Mouse (Mus musculus): ENCODE measurements around the gene Olfr523. TPM values are rescaled to one million over a fixed set of nuclear protein-coding genes. Genes with fewer than 3 reads are reported as not detected.

Olfr523 gene
- total RNA-seq, 2 experiments from 2014 or later = not detected

DNA sequence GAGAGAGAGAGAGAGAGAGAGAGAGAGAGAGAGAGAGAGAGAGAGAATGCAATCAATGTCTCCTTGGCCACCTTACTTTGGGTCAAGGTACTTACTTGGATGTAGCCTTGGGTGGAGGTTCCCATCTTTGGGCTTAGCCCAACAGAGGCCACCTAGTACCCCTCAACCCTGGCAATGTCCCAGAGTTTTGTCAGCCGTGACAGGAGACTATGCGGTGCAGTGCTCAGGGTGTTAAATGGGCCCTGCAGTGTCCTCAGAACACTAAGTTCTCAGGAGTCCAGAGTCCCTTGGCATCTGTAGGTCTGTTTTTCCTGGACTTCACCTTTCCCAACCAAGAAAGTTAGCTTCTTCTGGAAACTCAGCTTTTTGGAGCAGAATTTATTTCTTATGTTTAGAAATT lies 6.2 kb downstream of the Olfr523 start:
- DNase-seq (ENCODE audit: low spot score in 2 of 2) = no peak

DNA sequence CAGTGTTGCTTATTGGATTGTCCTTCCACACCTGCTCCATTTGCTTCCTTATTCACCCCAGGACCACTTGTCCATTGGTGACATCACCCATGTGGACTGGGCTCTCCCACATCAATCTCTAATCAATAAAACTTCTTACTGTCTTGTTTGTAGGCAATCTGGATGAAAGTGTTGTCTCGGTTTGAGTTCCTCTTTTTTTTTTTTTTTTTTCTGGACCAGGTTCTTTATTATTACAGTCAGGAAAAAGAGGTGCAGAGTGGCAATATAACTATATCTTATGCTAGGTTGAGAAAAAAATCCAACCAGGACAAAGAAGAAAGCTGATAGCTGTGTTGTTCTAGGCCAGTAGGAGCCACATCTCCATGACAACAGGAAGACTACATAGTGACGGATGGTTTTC lies 7.7 kb downstream of the Olfr523 start:
- no peak for DNase-seq (ENCODE audit: low spot score in 2 of 2)

DNA sequence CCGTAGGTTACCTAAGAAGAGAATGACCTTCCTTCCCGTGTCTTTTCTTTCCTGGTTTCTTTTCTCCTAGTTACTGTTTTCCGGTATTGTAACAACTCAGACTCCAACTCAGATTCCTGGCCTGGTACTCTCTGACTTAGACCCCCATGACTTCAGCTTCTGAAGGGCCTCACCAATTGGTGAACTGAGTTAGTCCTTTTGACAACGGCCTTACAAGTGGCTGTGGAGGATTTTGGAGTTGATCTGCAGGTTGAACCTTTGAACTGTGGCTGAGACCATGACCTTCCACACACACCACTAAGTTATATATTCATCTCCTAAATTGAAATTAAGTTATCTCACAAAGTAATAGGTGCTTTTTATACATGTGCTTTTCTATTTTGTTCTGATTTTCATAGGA lies 11.2 kb downstream of the Olfr523 start:
- no peak for DNase-seq (ENCODE audit: low spot score in 2 of 2)

DNA sequence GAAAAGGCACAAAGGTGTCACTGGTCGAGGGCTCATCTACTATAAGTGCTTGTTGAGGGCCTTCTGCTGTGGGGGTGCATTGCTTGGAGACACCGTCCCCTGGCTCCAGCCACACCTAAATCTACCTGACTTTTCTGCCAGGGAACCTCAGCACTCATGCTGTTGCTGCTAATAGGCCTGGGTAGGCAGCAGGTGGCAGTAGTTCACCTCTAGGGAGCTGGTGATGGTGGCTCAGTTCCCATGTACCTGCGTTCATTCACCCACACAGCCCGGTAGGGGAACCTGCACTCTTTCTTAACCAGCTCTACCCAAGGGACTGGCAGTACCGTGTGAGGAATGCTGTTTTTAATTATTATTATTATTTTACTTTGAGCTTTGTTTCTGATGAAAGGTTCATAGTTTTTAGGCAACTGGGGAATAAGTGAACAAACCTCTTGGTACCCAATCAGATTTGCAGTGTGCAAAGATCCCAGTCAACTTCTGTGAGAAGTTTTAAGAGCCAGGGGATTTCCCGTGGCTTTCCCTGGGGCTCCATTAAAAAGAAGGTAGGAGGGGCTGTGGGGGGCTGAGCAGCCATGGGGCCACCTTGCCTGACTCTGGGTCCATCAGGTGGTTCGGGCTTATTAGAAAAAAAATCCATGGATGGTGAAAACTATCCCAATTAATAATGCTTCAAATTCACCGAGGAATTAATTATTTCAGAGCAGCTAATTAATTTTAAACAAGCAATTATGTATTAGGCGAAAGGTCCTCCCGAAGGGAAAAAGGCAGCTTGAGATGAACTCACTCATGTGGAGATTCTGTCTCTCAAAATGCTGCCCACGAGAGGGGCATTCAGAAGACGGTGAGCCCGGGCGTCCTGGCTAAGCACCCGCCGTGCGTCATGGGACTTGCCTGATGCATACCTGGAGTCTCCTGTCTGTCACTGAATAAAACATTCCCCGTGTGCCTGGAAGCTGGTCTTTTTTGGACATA lies 13.9 kb downstream of the Olfr523 start:
- DNase-seq (ENCODE audit: low spot score in 2 of 2) = no peak

DNA sequence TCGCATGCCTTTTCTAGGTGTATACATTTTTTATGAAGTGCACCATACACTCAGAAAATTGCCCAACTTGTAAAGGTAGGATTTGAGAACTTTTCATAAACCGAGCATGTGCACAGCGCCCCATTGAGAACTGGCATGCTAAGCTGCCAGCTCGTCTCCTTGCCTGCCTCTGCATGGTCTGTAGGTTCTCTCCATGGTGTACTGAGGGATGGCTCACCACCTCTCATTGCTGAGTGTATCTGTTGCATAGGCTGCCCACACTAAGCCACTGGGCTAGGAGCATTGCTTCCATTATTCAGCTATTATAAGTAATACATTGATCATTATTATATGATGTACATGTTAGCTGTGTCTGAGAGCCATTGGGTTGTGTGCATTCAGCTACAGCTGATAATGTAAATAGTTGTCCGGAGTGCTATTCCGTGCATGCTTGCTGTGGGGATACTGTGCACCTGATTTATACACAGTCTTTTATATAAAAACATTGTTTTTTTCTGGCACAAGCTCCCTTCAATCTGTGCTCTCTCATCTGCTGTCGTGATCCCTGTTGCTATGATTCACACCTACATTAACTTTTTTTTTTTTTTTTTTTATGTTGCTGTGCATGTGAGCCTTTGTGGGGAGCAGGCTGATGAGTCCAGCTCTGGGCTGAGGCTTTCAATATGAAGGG lies 14.8 kb downstream of the Olfr523 start:
- no peak for DNase-seq (ENCODE audit: low spot score in 2 of 2)

DNA sequence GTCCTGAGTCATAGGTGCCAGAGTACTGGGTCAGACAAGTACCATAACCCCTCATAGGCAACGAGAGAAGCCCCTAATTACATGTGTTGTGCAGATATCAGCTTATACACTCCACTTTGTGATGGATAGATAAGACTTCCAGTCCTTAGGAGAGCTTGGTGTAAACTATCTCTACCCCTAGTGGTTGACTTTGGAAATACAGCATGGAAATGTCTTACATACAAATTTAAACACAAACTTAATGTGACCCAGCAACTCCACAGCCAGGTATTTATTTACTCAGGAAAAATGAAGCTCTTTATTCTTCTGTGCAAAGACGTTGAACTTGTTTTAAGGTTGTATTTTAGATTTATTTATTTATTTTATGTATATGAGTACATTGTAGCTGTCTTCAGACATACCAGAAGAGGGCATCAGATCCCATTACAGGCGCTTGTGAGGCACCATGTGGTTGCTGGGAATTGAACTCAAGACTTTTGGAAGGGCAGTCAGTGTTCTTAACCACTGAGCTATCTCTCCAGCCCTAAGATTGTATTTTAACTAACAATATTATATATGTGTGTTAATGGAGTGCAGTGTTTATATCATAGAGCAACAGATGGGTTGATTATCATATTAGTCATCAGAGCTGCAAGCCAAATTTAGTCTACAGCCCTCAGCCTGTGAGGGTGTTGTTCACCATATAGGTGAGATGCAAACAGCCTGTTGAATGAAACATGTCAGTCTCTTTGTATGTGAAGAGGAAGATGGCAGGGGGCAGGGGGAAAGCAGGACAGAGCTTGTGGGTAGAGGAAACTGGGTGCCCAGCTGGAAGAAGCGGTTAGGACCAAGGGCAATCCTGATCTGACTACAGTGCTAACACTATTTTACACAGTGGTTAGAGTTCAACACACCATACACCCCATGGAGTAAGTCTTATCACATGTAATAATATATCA lies 15.6 kb downstream of the Olfr523 start:
- DNase-seq (ENCODE audit: low spot score in 2 of 2) = no peak

DNA sequence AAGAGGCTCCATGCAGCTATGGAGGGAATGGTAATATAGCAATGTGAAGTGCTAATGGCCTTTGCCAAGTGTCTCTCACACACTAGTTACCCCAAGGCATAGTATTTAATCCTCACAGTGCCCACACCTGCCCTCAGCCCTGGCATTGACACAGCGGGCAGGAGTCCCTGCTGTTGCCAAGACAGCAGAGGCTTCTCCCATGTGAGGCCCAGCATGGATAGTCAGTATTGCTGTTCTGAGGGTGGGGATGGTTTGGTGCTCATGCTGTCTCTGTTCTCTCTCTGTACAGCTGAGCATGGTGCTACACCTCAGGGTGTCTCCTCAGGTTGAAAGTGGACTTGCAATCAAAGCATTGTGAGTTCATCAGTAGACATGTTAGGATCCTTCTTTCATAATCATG lies 17.4 kb downstream of the Olfr523 start:
- no peak for DNase-seq (ENCODE audit: low spot score in 2 of 2)

DNA sequence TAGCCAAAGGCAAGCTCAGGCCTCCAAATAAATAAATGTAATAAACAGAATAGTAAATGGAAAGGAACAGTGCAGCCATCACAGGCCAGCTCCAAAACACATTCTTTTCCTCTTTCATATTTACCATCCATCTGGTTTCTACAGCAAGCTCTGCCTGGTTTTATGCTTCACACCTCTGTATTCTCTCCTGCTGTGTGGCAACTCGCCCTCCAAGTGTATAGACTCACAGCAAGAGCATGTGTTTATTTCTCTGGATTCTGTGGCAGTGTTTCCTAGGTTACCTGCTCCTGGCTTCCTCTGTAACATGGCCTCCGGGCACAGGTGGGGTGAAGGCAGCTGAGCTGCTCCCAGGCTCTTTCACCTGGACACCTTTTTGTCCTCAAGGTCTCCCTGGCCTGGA lies 19.4 kb downstream of the Olfr523 start:
- DNase-seq (ENCODE audit: low spot score in 2 of 2) = no peak

DNA sequence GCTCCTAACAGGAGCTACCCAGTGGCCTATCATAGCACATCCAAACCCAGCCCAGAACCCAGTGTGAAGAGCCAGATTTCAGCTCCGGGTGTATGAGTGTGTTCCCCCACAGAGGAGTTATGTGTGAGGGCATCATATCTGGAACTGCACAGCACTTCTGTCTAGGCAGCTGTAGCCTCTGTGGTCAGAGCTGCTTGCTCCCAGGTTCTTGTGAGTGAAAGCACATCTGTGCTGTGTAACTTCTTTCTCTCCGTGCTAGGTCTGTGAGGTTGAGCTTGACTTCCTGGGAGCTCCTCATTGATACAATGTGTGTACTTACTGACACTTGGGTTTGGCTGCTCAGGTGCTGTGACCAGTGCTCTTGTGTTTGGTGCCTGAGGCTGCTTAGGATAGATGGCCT lies 19.8 kb downstream of the Olfr523 start:
- no peak for DNase-seq (ENCODE audit: low spot score in 2 of 2)

DNA sequence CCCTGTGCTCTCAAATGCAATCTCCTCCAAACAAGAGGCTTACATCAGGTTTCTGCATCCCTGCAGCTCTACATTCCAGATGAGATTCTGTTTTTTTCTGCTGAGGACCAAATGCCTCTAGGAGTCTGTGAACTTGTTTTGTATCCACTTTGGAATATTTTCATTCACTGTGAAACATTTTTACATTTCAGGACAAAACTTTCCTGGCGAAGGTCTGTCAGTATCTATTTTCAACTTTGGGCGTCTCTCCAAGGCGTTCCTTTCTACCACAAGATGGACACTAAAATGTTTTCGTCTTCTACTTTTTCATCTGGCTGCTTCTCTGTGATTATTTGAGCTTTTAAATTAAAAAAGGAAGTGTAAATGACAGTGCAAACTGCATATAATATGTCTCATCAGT lies 21.0 kb downstream of the Olfr523 start:
- no peak for DNase-seq (ENCODE audit: low spot score in 2 of 2)

DNA sequence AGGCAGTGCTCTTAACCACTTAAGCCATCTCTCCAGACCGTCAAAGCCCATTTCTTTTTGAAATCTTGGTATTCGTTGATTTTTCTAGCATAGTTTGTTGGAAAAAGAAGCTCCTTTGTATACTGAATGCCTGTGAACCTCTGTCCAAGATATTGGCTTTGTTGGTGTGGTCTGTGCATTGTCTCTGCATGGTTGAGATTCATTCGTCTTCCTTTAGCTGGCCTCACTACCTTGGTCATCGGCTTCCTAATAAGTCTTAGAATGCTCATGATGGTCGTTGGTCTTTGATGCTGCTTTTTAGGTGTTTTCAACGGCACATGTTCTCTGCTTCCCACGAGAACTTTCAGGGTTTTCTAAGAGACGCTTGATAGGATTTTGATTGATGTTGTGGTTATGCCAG lies 23.0 kb downstream of the Olfr523 start:
- DNase-seq (ENCODE audit: low spot score in 2 of 2) = no peak

DNA sequence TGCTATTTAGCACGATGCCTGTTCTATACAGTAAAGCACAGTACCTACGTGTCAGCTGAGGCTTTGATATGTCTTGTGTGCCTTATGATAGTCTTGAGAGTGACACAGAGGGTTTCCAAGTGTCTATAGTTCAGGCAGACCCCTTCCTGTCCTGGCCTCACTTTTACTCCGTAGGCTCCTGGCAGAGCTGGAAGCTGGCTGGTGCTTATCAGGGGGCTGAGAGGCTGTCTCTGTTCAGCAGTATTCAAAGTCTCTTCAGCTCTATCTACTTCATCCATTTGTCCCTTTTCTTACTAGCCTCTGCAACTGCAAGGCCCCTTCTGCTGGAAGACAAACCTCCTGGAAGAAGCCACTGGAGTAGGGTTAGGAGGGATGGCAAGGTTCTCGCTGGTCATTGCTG lies 28.1 kb downstream of the Olfr523 start:
- no peak for DNase-seq (ENCODE audit: low spot score in 2 of 2)

DNA sequence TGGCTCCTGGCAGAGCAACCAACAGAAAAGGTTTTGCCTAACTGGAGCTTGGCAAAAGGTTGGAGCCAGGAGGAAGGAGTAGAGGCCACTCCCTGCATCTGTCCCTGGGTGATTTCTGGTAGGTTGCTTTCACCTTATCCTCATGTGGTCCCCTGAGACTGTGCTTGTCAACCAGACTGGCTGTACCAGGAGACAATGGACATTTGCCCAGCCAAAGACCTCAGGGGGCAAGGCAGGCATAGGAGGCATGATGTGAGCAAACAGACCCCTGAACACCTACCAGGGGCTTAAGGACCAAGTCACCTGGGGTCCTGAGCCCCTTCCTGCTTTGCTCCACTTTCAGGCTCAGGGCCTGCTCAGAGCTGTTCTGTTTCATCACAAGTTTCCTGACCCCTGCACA lies 32.8 kb downstream of the Olfr523 start, which contains the start of gene Olfr524:
Gene Olfr524, minus strand, starts transcription at position 101 of the 400 bp plus-strand sequence.
- DNase-seq (ENCODE audit: low spot score in 2 of 2) = no peak

DNA sequence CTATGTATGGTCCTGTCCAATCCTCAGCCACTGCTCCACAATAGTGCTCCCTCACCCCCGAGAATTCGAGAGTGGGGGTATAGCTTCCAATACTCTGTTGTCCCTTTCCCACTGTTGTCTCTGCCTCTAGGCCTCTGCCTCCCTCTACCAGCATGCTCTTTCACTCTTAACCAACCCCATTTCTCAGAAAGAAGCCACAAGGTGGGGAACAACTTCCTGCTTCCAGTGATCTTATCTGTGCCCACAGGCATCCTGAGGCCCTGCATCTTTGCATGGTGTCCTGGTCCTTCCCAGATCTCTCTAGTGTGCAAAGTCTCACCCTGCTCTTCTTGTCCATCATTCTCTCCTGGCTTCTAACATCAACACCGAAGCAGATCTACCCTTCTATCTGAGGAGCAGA lies 33.9 kb downstream of the Olfr523 start:
- no peak for DNase-seq (ENCODE audit: low spot score in 2 of 2)

DNA sequence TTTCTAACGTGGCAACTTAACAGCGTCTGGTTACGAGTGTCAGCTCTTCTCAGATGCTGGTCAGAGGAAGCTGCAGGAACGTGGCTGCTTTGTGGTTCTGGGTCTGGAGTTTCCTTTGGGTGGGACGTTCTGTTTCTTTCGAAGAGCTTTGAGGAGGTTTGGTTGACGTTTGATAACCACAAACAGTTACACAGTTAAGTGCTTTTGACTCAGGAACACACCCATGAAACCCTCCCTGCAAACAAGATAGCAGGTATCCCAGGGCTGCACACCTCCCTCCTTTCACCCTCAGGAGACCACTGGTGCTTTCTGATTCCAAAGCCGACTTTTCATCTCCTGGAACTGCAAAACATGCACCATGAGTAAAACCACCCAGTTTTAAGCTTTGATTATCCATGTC lies 35.1 kb downstream of the Olfr523 start:
- no peak for DNase-seq (ENCODE audit: low spot score in 2 of 2)

DNA sequence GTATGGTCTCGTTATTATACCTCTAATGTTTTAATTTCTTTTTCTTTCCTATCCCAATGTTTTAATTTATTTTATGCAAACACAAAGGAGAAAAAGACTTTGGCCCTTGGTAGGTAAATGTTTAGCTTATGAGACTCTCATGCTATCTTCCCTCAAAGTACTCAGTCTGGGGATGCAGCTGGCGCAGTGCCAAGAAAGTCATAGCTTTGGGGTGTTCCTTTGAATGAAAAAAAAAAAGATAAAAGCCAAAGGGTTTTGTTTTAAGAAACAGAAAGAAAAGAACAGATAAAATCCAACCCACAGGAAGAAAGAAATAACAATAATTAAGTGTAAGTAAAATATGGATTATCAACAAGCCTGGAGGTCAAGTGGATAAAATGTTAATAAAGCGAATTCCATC lies 35.7 kb downstream of the Olfr523 start:
- DNase-seq (ENCODE audit: low spot score in 2 of 2) = no peak

DNA sequence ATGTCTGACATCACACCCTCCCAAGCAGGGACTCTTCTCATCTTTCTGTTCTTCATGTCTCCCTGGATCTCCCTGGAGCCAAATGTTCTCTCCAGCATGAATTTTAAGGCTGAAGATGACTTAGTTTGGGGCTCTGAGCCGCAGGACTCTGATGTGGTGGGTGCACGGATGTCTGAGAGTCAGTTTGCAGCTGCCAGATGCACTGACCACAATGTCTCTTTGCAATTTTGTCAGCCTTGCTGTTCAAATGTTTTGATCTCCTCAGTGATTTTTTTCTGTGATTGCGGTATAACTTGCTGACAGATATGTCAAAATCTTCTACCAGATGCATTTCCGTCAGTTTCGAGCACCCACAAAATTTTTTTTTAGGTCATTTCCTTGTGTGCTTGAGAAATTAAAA lies 40.8 kb downstream of the Olfr523 start:
- no peak for DNase-seq (ENCODE audit: low spot score in 2 of 2)

DNA sequence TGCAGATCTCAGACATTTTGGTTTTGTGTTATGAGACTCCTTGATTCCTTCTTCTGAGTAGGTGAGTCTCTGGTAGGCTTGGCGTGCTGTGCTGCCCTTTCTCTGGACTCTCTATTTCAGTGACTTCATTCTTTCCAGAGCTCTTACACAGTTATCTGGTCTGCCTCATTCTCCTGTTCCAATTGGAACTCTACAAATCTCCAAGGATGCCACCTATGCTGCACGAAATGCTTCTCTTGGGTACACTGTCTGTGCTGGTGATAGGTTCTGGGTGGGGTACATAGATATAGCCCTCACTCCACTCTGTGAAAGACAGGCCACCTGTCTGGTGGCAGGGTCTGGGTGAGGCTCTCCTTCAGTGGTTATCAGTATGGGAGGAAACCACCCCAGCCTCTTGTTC lies 45.0 kb downstream of the Olfr523 start, which contains the start of gene Cd163l1:
Gene Cd163l1, plus strand, starts transcription at position 301 of the 400 bp plus-strand sequence.
- no peak for DNase-seq (ENCODE audit: low spot score in 2 of 2)

DNA sequence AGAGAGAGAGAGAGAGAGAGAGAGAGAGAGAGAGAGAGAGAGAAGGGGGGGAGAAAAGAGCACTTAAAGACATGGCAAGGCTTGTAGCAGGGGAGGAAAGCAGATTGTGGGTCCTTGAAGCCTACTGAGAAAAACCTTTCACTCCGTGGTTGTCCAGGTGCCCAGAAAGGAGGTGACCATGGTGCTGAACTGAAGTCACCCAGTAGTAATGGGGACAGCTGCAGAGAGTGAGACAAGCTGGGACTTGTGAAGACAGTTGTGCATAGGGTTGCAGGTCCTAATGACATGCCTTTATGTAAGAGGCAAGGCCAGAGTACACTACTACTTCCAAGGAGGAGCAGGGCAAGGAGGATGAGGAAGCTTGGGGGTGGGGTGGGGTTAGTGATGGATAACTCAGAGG lies 46.3 kb downstream of the Olfr523 start:
- no peak for DNase-seq (ENCODE audit: low spot score in 2 of 2)

DNA sequence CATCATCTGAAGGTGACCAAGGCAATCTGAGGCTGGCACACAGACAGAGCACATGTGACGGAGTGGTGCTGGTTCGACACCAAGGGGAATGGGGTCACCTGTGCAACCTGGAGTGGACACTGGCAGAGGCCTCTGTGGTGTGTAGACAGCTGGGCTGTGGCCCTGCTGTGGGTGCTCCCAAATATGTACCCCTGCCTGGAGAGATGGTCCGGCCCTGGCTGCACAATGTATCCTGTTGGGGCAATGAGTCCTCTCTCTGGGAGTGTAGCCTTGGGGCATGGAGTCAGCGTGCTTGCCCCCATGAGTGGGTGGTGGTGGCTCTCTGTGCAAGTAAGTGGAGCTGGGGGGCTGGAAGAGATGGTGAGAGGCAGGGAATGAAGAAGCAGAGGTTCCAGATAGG lies 47.4 kb downstream of the Olfr523 start:
- DNase-seq (ENCODE audit: low spot score in 2 of 2) = no peak

DNA sequence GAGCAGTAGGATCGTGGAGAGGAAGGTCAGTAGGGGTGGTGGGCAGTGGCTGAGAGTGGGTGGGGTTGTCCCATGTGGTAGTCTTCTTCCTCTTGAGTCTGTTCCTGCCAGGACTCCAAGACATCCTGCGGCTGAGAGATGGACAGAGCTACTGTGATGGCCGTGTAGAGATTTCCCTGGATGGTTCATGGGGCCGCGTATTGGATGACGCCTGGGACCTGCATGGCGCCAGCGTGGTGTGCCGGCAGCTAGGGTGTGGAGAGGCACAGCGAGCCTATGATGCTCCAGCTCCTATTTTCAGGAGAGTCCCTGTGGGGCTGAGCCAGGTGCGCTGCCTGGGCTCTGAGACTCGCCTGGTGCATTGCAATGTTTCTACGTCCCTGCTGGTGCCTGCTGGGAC lies 51.2 kb downstream of the Olfr523 start:
- DNase-seq (ENCODE audit: low spot score in 2 of 2) = no peak
